Mouse (Mus musculus) intestine, postnatal 0 days (tissue): Measurements from ENCODE around the gene Dnm1. TPM values are rescaled to one million over a fixed set of nuclear protein-coding genes. Genes with fewer than 3 reads are reported as not detected.
A peak's percentile ranks its signal among the peaks of the same experiment; 100 is the strongest.

Source experiments
- ATAC-seq: fragments of 200-750 bp; cut with Nextera tagmentation; 2 replicates; pipeline ENCODE4 v1.8.0; 2017; ENCODE audit warnings: mild to moderate bottlenecking, moderate TSS enrichment, moderate library complexity
- H3K27ac ChIP-seq: fragments of 300-500 bp; sonication (generic); 2 replicates; pipeline ENCODE4 v1.5.1; 2014; ENCODE audit warnings: mild to moderate bottlenecking, low read depth, low read length, moderate library complexity
- H3K27me3 ChIP-seq: fragments of 300-500 bp; sonication (generic); replicated peaks from 2 replicates; pipeline ENCODE4 v1.6.1; 2014; ENCODE audit warnings: low read length, mixed read lengths; ENCODE audit not compliant: control insufficient read depth, insufficient read depth
- H3K36me3 ChIP-seq: fragments of 300-500 bp; sonication (generic); 2 replicates; pipeline ENCODE4 v1.6.1; 2014; ENCODE audit warnings: mild to moderate bottlenecking, moderate library complexity; ENCODE audit not compliant: control insufficient read depth, insufficient read depth
- H3K4me1 ChIP-seq: fragments of 300-500 bp; sonication (generic); replicated peaks from 2 replicates; pipeline ENCODE4 v1.6.1; 2014; ENCODE audit warnings: antibody characterized with exemption, low read length, mixed read lengths; ENCODE audit not compliant: control insufficient read depth, insufficient read depth
- H3K4me2 ChIP-seq: fragments of 300-500 bp; sonication (generic); replicated peaks from 2 replicates; pipeline ENCODE4 v1.6.1; 2014; ENCODE audit warnings: low read depth, mild to moderate bottlenecking, moderate library complexity
- H3K4me3 ChIP-seq: fragments of 300-500 bp; sonication (generic); 2 replicates; pipeline ENCODE4 v1.5.1; 2014; ENCODE audit warnings: low read depth, low read length
- H3K9ac ChIP-seq: fragments of 300-500 bp; sonication (generic); 2 replicates; pipeline ENCODE4 v1.6.1; 2014; ENCODE audit warnings: mild to moderate bottlenecking, low read depth, low read length
- H3K9me3 ChIP-seq: fragments of 300-500 bp; sonication (generic); 2 replicates; pipeline ENCODE4 v1.6.1; 2016; ENCODE audit warnings: mixed run types; ENCODE audit not compliant: control insufficient read depth
- CTCF ChIP-seq: sonication (generic); IDR thresholded peaks from 2 replicates; pipeline ENCODE4 v1.5.1; 2016; ENCODE audit warnings: low read depth, mild to moderate bottlenecking, control low read depth, antibody characterized with exemption, moderate library complexity
- WGBS: fragments of 180-500 bp; shearing (Covaris S2); extraction: QIAGEN DNeasy Blood & Tissue Kit; methylation state at CpG from one replicate; pipeline ENCODE4 v1.1.7; 2014; 5-methylcytosine and 5-hydroxymethylcytosine counted together
- polyA plus RNA-seq: library from polyadenylated mRNA; unstranded; fragments of >200 nt; fragmentation: Nextera tagmentation; extraction: Ambion mirVana; gene quantifications from 2 replicates; pipeline ENCODE4 v1.2.1, GENCODE M21; 2015

Gene Dnm1
- polyA plus RNA-seq, 1 experiment from 2014 or later = 23.5 TPM

DNA sequence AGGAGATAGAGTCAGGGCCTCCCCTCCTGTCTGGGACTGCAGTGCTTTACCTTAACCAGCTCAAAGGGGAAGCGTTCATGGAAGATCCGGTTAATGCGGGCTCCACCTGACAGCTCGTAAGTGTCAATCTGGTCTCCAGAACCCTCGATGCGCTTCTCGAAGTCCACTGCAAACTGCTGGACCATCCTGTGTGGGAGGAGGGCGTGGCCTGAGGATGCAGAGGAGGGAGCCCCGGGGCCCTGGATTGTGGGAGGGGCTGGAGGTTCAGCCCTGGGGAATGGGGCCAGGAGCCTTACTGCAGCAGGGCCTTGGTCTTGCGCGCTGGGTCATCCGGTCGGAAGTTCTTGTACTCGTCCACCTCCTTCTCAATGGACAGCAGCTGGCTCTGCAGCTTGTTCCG, 17.2 kb downstream of the Dnm1 start:
- ATAC-seq = no peak
- Histone ChIP-seq H3K36me3 (peaks cover 73% of the 10 kb centered on the region), H3K4me1 (no peaks in the 10 kb centered on the region), H3K4me2 (no peak overlapping the region), H3K27ac (no peak overlapping the region), H3K27me3 (no peaks in the 10 kb centered on the region), H3K9ac (no peak overlapping the region), H3K4me3 (no peak overlapping the region), H3K9me3 (no peaks in the 10 kb centered on the region)
- no peak for TF ChIP-seq CTCF
- 66% methylated on average over 15 of the region's 15 CpGs for WGBS

DNA sequence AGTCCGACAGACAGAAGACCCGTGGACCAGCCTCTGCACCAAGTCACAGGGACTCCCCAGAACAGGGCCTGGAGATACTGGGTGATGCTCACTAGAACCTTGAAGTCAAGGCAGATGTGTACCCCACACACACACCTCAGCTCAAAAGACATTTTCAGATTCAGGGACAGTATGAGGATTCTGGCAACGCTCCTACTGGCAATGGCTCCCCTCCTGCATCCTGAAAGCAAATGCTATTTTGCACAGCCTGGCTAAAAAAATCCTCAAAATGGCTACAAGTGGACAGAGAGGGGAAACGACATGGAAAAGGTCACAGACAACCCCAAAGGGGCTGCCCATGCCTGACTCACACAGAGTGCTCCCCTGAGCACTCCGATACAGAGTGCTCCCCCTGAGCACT, 21.0 kb downstream of the Dnm1 start:
- Histone ChIP-seq H3K4me1 (no peaks in the 10 kb centered on the region), H3K36me3 (peaks cover 52% of the 10 kb centered on the region), H3K9me3 (no peaks in the 10 kb centered on the region), H3K9ac (no peak overlapping the region), H3K4me3 (no peak overlapping the region), H3K4me2 (no peak overlapping the region), H3K27me3 (no peaks in the 10 kb centered on the region), H3K27ac (no peak overlapping the region)
- TF ChIP-seq CTCF = no peak
- WGBS = 81% methylated on average over 5 of the region's 5 CpGs
- ATAC-seq = no peak

DNA sequence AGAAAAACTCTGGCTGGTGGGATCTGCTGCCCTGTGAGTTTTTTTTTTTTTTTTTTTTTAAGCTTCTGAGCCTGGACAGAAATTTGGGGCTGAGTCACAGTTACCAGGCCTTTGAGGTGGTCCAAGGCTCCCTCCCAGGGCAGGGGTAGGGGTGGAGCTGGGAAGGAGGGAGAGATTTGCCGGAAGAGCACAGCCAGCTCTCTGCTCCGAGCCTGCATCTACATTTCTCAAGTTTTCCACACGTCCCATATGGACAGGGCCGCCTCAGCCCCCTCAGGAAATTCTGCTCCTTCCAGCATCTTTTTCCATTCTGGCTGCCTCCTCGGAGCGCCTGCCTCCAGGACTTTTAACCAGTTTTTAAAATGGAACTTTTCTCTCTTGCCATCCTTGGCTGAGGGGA, 23.6 kb downstream of the Dnm1 start:
- ATAC-seq = no peak

DNA sequence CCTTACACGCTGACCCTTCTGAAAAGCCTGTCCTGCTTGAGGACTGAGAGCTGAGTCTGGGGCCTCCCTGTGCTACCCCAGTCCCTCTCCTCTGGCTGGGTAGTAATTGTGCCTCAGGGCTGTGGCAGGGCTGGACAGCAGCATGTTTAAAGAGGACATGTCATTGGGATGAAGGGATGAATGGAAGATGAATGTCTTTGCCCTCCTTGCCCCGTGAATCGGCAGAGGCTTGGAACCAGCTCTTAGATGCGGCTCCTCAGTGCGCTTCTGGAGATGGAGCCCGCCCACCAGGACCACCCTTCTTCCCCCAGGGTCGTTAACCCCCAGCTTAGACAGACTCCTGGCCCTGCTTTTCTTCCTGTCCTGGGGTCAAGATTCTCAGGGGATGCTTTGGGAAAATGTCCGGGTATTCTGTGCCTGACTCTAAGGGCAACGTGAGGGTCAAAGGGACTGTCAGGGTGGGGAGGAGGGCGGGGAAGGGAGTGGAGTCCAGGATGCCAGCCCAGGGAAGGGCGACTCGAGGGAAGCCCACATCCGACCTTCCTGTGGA, 24.2 kb downstream of the Dnm1 start:
- peaks cover 20% of the 10 kb centered on the region for H3K36me3 ChIP-seq
- no peak overlapping the region for H3K27ac ChIP-seq
- ATAC-seq = no peak
- no peak overlapping the region for H3K4me3 ChIP-seq
- H3K4me2 ChIP-seq = no peak overlapping the region
- WGBS = 40% methylated on average over 13 of the region's 13 CpGs
- no peaks in the 10 kb centered on the region for H3K4me1 ChIP-seq
- H3K27me3 ChIP-seq = no peaks in the 10 kb centered on the region
- H3K9ac ChIP-seq = no peak overlapping the region
- no peaks in the 10 kb centered on the region for H3K9me3 ChIP-seq
- TF ChIP-seq CTCF = no peak

More for the DNA sequence above, 23.6 kb downstream of the Dnm1 start:
- Histone ChIP-seq H3K27me3 (no peaks in the 10 kb centered on the region), H3K4me3 (no peak overlapping the region), H3K4me1 (no peaks in the 10 kb centered on the region), H3K9ac (no peak overlapping the region), H3K9me3 (no peaks in the 10 kb centered on the region), H3K27ac (no peak overlapping the region), H3K36me3 (peaks cover 25% of the 10 kb centered on the region), H3K4me2 (no peak overlapping the region)
- 53% methylated on average over 6 of the region's 6 CpGs for WGBS
- no peak for TF ChIP-seq CTCF

DNA sequence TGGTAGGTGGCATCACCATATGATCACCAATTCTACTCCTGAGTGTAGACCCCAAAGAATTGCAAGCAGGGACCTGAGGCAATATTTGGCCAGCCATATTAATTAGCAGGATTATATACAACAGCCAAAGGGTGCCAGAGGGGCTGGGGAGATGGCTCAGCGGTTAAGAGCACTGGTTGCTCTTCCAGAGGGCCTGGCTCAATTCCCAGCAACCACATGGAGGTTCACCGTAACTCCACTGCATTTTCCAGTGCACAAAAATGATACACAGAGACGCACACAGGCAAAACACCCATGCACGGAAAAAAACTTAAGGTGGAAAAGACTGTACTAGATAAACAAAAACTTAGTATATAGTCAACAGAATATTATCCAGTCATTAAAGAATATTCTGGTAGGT, 25.9 kb downstream of the Dnm1 start:
- Histone ChIP-seq H3K9ac (0 out of 2 replicates have a peak overlapping the region, but pooled peaks have one; percentile 11), H3K27me3 (no peaks in the 10 kb centered on the region), H3K4me1 (no peaks in the 10 kb centered on the region), H3K27ac (no peak overlapping the region), H3K4me2 (no peak overlapping the region), H3K4me3 (no peak overlapping the region), H3K36me3 (peaks cover 14% of the 10 kb centered on the region; the same call in 1 of the 2 replicates), H3K9me3 (no peaks in the 10 kb centered on the region)
- no peak for ATAC-seq
- 64% methylated on average over 4 of the region's 4 CpGs for WGBS
- TF ChIP-seq CTCF = no peak

DNA sequence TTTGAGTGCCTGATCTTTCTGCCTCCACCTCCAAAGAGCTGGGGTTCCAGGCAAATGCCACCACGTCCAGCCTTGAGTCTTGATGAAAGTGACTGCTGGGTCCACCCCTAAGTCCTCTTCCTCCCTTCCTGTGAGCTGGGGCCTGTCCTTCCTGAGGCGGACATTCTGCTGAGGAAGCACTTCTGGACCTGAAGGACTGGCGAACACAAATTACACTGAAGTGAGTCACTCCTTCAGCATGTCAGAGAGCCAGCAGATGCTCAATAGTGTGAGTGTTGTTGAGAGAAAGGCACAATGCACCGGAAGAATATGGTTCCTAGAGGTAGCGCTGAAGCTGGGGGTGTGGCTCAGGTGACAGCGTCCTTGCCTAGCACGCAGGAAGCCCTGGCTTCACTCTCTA, 27.8 kb downstream of the Dnm1 start:
- 38% methylated on average over 7 of the region's 7 CpGs for WGBS

More for the DNA sequence above, 27.8 kb downstream of the Dnm1 start:
- Histone ChIP-seq H3K36me3 (peaks cover 14% of the 10 kb centered on the region; the same call in 1 of the 2 replicates), H3K4me1 (no peaks in the 10 kb centered on the region), H3K9ac (no peak overlapping the region), H3K9me3 (no peaks in the 10 kb centered on the region), H3K4me2 (no peak overlapping the region), H3K4me3 (no peak overlapping the region), H3K27ac (peak overlapping the region; percentile 6; the same call in 1 of the 2 replicates), H3K27me3 (no peaks in the 10 kb centered on the region)
- TF ChIP-seq CTCF = no peak
- peak; percentile 14; the same call in 1 of the 2 replicates for ATAC-seq
